Mouse (Mus musculus) liver, adult 2 months (tissue): ENCODE measurements around the gene Zmiz1. TPM values are rescaled to one million over a fixed set of nuclear protein-coding genes. Genes with fewer than 3 reads are reported as not detected.
A peak's percentile ranks its signal among the peaks of the same experiment; 100 is the strongest.

ENCODE experiments used
- DNase-seq: peaks from one replicate; pipeline ENCODE4 v3.0.0-alpha.2; 2011; ENCODE audit warnings: low read depth, low spot score; ENCODE audit errors: extremely low read depth
- H3K27ac ChIP-seq: fragments of 200-500 bp; replicated peaks from 2 replicates; pipeline ENCODE4 v1.5.1; 2012; ENCODE audit warnings: low read depth, mild to moderate bottlenecking, control low read depth, inconsistent platforms, low read length; ENCODE audit not compliant: insufficient read depth
- H3K27me3 ChIP-seq: fragments of 200-500 bp; 2 replicates; pipeline ENCODE4 v1.6.1; 2012; ENCODE audit warnings: mild to moderate bottlenecking, moderate library complexity, low read length, inconsistent platforms; ENCODE audit not compliant: control insufficient read depth, insufficient read depth
- H3K36me3 ChIP-seq: fragments of 200-500 bp; 2 replicates; pipeline ENCODE4 v1.6.1; 2012; ENCODE audit warnings: low read length, inconsistent platforms; ENCODE audit not compliant: control insufficient read depth, insufficient read depth
- H3K4me1 ChIP-seq: fragments of 200-500 bp; 2 replicates; pipeline ENCODE4 v1.6.1; 2011; ENCODE audit warnings: low read length; ENCODE audit not compliant: control insufficient read depth, insufficient read depth
- H3K4me3 ChIP-seq: fragments of 200-500 bp; 2 replicates; pipeline ENCODE4 v1.5.1; 2011; ENCODE audit warnings: low read depth, mild to moderate bottlenecking, control low read depth, low read length, moderate library complexity; ENCODE audit not compliant: insufficient read depth
- H3K79me2 ChIP-seq: fragments of 200-500 bp; 2 replicates; pipeline ENCODE4 v1.6.1; 2012; ENCODE audit warnings: inconsistent platforms, mild to moderate bottlenecking, low read length, moderate library complexity; ENCODE audit not compliant: control insufficient read depth, insufficient read depth
- H3K9ac ChIP-seq: fragments of 200-500 bp; 2 replicates; pipeline ENCODE4 v1.6.1; 2012; ENCODE audit warnings: low read depth, mild to moderate bottlenecking, control low read depth, inconsistent platforms, low read length
- CTCF ChIP-seq: fragments of 200-500 bp; IDR thresholded peaks from 2 replicates; pipeline ENCODE4 v1.5.1; 2011; ENCODE audit warnings: low read depth, low read length, control low read depth
- POLR2A ChIP-seq: fragments of 200-500 bp; IDR thresholded peaks from 2 replicates; pipeline ENCODE4 v1.6.1; 2011; ENCODE audit warnings: low read length, control low read depth; ENCODE audit not compliant: insufficient read depth; ENCODE audit errors: extremely low read depth
- WGBS: fragments of 180-500 bp; shearing (Covaris S2); methylation state at CpG from one replicate; pipeline ENCODE4 v1.1.7; 2018; 5-methylcytosine and 5-hydroxymethylcytosine counted together
- polyA plus RNA-seq: library from polyadenylated mRNA; depleted of rRNA; stranded (reverse); fragments of >200 nt; gene quantifications from 2 replicates; pipeline ENCODE4 v1.2.3, GENCODE M21; 2012
- total RNA-seq: library from RNA; depleted of rRNA; stranded (reverse); fragments of >200 nt; gene quantifications from 2 replicates; pipeline ENCODE4 v1.2.3, GENCODE M21; 2014

Zmiz1 gene
- total and polyA plus RNA-seq, 2 experiments: 5.3 to 10.2 TPM

DNA sequence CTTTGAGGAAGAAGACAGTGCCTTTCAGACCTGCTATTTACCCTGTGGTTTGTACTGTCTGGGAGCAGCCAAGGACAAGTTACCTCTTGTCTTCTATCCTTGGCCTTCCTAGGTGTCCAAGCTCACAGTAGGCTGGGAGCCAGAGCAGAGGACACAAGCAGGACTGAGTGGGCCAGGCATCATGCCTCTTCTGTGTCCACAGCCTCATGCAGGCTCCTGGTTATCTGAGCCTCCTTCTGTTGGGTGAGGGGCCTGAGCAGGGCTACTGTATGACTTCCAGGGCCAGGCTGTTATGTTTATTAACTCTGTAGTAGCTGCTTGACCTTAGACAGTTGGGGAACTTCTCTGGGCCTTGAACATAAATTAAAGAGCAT is 75.4 kb downstream of the Zmiz1 start:
- TF ChIP-seq CTCF: no peak
- TF ChIP-seq POLR2A: no peak
- Histone ChIP-seq H3K36me3 (no peaks in the 10 kb centered on the region), H3K79me2 (peaks cover 11% of the 10 kb centered on the region; the same call in 1 of the 2 replicates), H3K4me1 (peaks cover 51% of the 10 kb centered on the region), H3K4me3 (no peak overlapping the region), H3K27ac (peak overlapping the region; percentile 2; the same call in 1 of the 2 replicates), H3K27me3 (no peaks in the 10 kb centered on the region), H3K9ac (no peak overlapping the region)
- DNase-seq: no peak

DNA sequence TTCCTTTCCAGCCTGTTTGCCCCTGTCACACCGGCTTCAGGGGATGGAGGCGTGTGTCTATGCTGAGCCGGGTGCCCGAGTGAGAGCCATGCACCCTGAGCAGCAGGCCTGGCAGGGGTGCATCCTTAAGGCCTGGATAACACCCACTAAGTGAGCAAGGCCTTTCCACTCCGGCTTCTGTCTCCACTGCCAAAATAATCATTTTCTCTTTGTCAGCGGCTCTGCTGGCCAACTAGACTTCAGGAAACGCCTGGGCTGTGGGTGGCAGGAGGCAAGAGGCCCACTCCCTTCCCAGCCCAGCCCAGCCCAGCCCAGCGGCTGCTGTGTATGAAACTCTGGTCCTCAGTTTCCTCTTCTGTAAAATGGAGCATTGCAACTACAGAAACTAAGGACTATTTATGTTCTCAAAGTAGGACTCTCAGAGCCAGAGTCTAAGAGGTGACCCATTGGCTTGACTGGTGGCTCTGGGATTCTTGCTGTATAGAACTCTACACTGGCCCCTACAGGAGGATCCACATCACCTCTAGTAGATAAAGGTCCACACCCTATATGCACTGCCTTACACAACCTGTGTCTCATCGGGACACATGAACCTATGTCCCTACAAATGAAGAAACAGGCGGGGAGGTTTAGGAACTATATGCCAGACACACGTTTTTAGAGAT is 76.1 kb downstream of the Zmiz1 start:
- Histone ChIP-seq H3K36me3 (no peaks in the 10 kb centered on the region), H3K27ac (no peak overlapping the region), H3K4me3 (no peak overlapping the region), H3K9ac (no peak overlapping the region), H3K79me2 (peaks cover 11% of the 10 kb centered on the region; the same call in 1 of the 2 replicates), H3K4me1 (peaks cover 57% of the 10 kb centered on the region), H3K27me3 (no peaks in the 10 kb centered on the region)
- no peak for DNase-seq
- TF ChIP-seq CTCF (no peak), POLR2A (no peak)
- WGBS: 49% methylated on average over 11 of the region's 11 CpGs

DNA sequence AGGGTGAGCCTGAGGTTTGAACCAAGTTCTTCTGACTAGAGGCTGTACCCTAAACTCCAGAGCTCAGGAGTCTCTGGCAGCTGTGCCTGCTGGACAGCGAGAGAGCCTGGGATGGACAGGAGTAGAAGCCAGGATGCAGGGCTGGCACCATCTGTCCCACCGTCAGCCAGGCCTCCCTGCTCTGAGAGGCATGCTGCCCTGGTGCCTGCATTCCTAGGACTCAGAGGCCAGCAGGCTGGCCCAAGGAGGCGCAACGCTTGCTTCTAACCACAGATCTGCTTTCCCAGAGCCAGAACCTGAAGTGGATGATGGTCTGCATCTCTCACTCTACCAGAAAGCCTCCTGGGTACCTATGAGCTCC is 76.6 kb downstream of the Zmiz1 start:
- Histone ChIP-seq H3K4me3 (no peak overlapping the region), H3K27ac (no peak overlapping the region), H3K4me1 (peaks cover 59% of the 10 kb centered on the region), H3K79me2 (peaks cover 7% of the 10 kb centered on the region; the same call in 1 of the 2 replicates), H3K36me3 (no peaks in the 10 kb centered on the region), H3K27me3 (no peaks in the 10 kb centered on the region), H3K9ac (no peak overlapping the region)
- DNase-seq: no peak
- TF ChIP-seq POLR2A (no peak), CTCF (no peak)
- 70% methylated on average over 4 of the region's 4 CpGs for WGBS

DNA sequence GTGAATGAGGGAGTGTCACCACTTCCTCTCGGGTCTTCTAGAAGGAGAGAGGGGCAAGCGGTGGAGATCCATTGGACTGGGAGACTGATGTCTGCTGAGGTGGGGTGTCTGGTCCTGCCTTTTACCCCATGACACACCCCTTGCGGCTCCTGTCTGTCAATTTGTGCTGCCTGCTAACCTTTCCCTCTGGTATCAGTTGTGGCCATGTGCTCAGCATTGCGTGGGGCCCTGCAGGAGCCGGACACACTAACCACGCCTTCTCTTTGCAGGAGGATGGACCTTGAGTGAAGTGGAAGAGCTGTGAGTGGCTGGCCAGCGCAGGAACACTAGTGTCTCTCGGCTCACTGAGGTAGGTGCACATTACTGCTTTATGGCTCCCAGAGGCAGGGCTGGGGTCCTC is 77.5 kb downstream of the Zmiz1 start:
- whole genome bisulfite sequencing: 93% methylated on average over 8 of the region's 8 CpGs
- Histone ChIP-seq H3K4me3 (no peak overlapping the region), H3K79me2 (peaks cover 10% of the 10 kb centered on the region; the same call in 1 of the 2 replicates), H3K27me3 (no peaks in the 10 kb centered on the region), H3K36me3 (no peaks in the 10 kb centered on the region), H3K27ac (no peak overlapping the region), H3K9ac (no peak overlapping the region), H3K4me1 (peaks cover 68% of the 10 kb centered on the region)
- no peak for DNase-seq
- TF ChIP-seq POLR2A (no peak), CTCF (no peak)

DNA sequence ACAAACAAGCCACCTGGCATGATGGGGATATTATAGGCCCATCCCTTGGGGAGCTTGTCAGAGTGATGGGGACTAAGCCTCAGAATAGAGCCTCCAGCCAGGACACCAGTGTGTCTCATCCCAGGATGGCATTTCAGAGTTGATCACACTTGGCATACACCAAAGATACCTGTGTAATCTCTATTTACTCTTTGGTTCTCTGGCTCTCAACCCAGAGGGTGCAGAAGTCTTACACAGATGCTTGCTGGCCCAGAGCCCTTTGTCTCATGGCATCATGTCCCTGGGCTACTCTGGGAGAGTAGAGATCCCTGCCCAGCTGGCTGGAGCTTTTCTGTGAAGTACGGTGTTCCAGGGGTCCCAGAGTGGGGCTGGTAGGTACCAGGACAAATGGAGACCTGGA is 78.4 kb downstream of the Zmiz1 start:
- no peak for TF ChIP-seq POLR2A
- no peak for TF ChIP-seq CTCF
- Histone ChIP-seq H3K79me2 (peaks cover 12% of the 10 kb centered on the region; the same call in 1 of the 2 replicates), H3K9ac (no peak overlapping the region), H3K27me3 (no peaks in the 10 kb centered on the region), H3K4me3 (no peak overlapping the region), H3K4me1 (peaks cover 66% of the 10 kb centered on the region), H3K36me3 (no peaks in the 10 kb centered on the region), H3K27ac (peak overlapping the region; percentile 28; the same call in 1 of the 2 replicates)
- DNase-seq: peak; percentile 92
- 38% methylated on average over 1 of the region's 1 CpGs for WGBS

DNA sequence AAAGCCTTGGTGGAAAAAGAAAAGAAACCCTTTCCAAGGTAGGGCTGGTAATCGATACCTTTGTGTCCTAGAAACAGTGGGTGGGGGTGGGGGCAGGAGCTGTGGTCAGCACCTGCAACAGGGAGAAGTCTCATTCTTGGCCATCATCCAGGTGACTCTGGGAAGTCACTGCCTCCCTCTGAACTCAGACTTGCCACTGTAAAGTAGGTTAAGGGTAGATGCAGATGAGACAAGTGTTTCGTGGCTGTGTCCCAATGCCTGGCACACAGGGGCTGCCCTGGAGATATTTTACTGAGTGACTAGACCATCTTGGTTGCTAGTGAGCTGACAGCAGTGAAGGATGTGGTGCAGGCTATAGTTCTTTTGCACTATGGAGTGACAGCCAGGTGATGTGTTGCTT is 79.5 kb downstream of the Zmiz1 start:
- no peak overlapping the region for H3K9ac ChIP-seq
- no peaks in the 10 kb centered on the region for H3K36me3 ChIP-seq
- H3K27me3 ChIP-seq: no peaks in the 10 kb centered on the region
- no peak overlapping the region for H3K4me3 ChIP-seq
- peak; percentile 78 for DNase-seq
- peaks cover 12% of the 10 kb centered on the region; the same call in 1 of the 2 replicates for H3K79me2 ChIP-seq
- H3K4me1 ChIP-seq: peaks cover 62% of the 10 kb centered on the region
- 30% methylated on average over 2 of the region's 2 CpGs for WGBS
- H3K27ac ChIP-seq: no peak overlapping the region
- TF ChIP-seq POLR2A (no peak), CTCF (no peak)
